Mouse (Mus musculus) mesoderm, embryonic 11.5 days (tissue): ENCODE measurements around the gene Eif4a2.

Experiments used
- DNase-seq: peaks from one replicate; pipeline ENCODE4 v3.0.0-alpha.2; 2012; ENCODE audit warnings: low read depth, low spot score

Gene Eif4a2

GRCm38 (mm10) chr16:23103841-23104240, 3.4 kb upstream of the Eif4a2 start:
- no peak for DNase-seq

GRCm38 (mm10) chr16:23106121-23106520, 1.1 kb upstream of the Eif4a2 start:
- DNase-seq: no peak

- peak; percentile 92 for DNase-seq
Observed at GRCm38 (mm10) chr16:23107946-23108759, 909 bp downstream of the Eif4a2 start.

GRCm38 (mm10) chr16:23108943-23109342, 1.7 kb downstream of the Eif4a2 start:
- no peak for DNase-seq

GRCm38 (mm10) chr16:23109350-23110280, 2.4 kb downstream of the Eif4a2 start:
- no peak for DNase-seq

GRCm38 (mm10) chr16:23112348-23112747, 5.1 kb downstream of the Eif4a2 start:
- no peak for DNase-seq

GRCm38 (mm10) chr16:23112861-23113435, 5.7 kb downstream of the Eif4a2 start:
- no peak for DNase-seq

GRCm38 (mm10) chr16:23113903-23114302, 6.7 kb downstream of the Eif4a2 start:
- DNase-seq: no peak

GRCm38 (mm10) chr16:23114339-23115171, 7.3 kb downstream of the Eif4a2 start:
- no peak for DNase-seq

- no peak for DNase-seq
Observed at GRCm38 (mm10) chr16:23115486-23115885, 8.2 kb downstream of the Eif4a2 start.

GRCm38 (mm10) chr16:23117173-23117572, 9.9 kb downstream of the Eif4a2 start:
- no peak for DNase-seq

GRCm38 (mm10) chr16:23122446-23122845, 15.2 kb downstream of the Eif4a2 start:
- DNase-seq: no peak

- DNase-seq: no peak
Observed at GRCm38 (mm10) chr16:23123104-23123503, 15.9 kb downstream of the Eif4a2 start.

- DNase-seq: no peak
Observed at GRCm38 (mm10) chr16:23124398-23124797, 17.2 kb downstream of the Eif4a2 start.

GRCm38 (mm10) chr16:23127311-23127672, 20.0 kb downstream of the Eif4a2 start:
- no peak for DNase-seq

GRCm38 (mm10) chr16:23127673-23128375, 20.6 kb downstream of the Eif4a2 start, which contains the start of gene Rfc4:
Rfc4 (minus strand) TSS chr16:23127737.
- DNase-seq: peak; percentile 92

GRCm38 (mm10) chr16:23130303-23130702, 23.1 kb downstream of the Eif4a2 start:
- DNase-seq: no peak

- DNase-seq: no peak
Observed at GRCm38 (mm10) chr16:23132336-23132735, 25.1 kb downstream of the Eif4a2 start.

GRCm38 (mm10) chr16:23135421-23136149, 28.3 kb downstream of the Eif4a2 start:
- peak; percentile 77 for DNase-seq
